Mouse (Mus musculus) thymus, adult 18-20 months (tissue): ENCODE measurements around the gene Pole4.
A peak's percentile ranks its signal among the peaks of the same experiment; 100 is the strongest.

Source experiments
- DNase-seq, 2 experiments: peaks; one replicate each; pipeline ENCODE4 v3.0.0; 2022; ENCODE audit warnings: mixed read lengths in 2 of 2

The Pole4 gene

DNA sequence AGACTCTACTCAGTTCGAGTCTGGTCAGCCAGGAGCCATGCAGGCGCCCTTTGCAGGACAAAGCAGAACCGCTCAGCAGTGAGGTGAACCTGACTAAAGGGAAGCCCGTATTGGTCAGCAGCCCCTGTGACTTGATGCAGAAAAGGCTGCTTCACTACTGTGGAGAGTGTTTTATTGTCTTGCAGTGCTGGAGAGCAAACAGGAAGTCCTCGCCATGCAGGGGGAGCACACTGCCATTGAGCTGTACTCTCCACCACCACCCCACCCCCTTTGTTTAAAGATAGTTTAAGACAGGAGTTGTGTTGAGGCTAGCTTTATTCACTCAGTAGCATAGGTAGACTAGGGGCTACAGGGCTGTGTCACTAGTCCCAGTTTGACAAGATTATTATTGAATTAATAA lies at the start of gene Pole4:
Gene Pole4 (minus strand): TSS at position 145 of the 400 bp plus-strand sequence.
- DNase-seq: no peak

DNA sequence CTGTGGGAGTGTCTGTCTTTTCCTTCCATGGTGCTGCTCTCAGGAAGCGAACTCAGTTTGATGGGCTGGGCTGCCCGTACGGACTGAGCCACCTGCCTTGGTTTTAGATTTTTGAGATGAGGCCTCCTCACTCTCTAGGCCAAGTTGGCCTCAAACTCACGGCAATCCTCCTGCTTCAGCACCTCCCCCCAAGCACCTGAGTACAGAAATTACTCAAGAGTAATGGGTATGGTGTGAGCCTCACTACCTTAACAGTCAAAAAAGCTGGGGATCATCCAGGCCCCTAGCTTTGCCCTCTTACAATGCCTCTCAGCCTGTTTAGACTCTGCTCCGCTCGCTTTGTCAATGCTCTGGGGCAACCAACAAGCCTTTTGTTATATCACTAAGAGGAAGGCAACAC lies 49.6 kb upstream of the Pole4 start:
- DNase-seq: no peak

DNA sequence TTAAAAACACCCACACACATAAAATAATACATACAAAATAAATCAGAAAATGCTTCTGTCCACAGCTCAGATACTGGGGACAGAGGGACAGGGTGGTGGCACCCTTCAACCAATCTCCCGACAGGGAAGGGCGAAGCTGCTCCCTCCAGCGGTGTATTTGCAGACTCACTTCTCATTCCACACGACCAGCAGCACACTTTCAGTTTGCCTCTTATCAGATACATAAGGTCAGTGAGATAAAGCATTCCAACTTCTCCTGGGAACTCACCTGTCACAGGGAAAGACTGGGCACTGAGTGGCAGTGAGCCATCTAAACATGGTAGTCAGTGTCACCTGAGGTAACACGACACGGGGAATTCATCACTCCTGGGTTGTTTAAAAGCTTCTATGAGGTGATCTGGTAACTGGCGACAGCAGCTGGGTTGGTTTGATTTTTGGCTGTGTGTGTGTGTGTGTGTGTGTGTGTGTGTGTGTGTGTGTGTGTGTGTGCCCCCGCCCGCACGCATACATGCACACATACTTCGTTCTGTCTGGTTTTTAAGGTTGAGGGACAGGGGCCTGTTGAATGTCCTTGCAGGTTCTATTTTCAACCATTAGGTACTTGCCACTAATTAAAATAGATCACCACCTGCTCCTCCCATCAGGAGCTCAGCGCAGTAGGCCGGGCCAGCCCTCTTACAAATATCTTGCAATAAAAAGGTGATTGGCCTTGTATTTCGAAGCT lies 48.6 kb upstream of the Pole4 start:
- DNase-seq: no peak

DNA sequence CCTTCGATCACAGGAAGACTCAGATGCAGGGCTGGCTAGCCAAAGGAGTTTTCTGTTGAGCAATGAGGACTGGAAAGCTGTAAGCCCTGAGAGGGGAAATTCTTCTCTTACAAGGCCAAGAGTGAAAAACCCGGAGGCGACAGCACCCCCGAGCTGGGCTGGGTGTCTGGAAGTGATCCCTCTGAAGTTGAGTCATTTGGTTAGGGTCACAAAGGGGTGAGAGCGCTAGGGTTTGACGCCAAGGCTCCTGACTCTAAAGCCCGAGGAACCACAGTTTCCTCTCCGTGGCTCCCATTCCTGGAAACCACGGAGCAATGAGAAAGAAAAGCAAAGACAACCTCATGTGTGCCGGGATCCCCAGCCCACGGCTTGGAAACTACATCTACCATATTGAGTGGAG lies 47.9 kb upstream of the Pole4 start:
- DNase-seq: no peak

DNA sequence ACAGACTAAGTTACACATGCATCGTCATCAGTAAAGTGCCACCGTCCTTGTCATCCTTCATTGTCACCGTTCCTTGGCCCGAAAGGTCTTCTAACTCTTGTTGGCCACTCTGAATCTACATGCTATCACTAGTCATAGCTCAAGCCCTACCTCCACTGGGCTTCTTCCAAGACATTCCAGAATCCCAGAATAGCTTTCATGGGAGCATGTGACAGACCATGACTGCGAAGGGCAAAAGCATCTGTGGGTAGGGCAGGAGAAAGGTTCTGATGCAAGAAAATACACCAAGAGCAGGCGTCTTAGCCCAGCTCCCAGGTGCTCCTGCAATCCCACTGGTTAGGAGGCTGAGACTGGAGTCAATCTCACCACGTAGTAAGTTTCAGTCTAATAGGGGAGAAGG lies 46.6 kb upstream of the Pole4 start:
- no peak for DNase-seq

DNA sequence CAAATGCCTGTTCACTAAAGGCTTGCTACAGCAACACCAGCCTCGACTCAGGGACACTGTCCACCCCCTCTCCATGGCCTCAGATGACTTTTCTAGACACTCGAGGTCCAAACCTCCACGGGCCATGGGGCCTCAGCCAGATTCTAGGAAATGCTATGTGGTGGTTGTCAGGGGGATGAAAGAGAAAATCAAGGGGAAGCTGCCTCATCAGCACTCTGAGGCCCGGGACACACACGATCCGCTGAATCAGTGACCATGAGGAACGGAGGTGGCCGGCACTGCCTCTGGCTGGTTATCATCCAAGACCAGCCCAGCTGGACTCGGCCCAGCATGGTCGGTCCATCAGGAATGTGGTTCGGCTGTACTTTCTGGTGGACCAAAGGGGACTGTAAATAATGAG lies 45.9 kb upstream of the Pole4 start:
- no peak for DNase-seq

DNA sequence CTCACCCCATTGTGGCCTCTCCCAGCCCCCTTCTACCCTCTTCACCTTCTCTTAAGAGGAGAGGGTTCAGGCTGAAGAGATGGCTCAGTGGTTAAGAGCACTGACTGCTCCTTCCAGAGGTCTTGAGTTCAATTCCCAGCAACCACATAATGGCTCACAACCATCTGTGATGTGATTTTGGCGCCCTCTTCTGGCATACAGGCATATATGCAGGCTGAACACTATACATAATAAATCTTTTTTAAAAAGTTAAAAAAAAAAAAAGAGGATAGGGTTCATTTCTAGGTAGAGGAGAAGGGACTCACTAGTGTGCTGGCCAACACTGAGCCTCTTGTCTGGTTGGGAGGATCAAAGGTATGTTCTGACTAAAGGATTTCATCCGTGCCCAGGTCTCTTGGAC lies 44.9 kb upstream of the Pole4 start:
- DNase-seq: no peak

DNA sequence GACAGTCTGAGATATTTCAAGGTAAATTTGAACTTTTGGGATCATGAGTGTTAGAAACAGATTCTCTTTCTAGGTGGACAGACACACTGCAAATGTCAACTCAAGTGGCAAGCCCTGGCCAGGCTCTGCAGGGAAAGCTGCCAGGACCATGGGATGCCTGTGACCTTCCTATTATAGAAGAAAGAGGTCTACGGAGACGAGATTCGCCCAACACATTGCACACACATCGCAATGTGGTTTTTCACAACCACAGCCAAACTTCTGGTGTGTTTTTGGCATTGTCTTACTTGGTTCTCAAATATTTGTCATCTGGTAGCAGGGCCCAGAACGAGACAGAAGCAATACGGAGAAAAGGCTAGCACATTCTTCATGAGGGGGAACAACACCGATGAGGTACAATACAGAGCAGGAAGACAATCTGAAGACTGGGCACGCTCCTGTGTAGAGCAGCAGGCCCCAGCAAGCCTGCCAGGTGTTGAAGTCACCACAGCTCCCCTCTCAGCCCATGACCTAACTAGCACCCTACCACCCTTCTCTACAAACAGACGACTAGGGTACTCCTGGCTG lies 43.0 kb upstream of the Pole4 start:
- DNase-seq: no peak

DNA sequence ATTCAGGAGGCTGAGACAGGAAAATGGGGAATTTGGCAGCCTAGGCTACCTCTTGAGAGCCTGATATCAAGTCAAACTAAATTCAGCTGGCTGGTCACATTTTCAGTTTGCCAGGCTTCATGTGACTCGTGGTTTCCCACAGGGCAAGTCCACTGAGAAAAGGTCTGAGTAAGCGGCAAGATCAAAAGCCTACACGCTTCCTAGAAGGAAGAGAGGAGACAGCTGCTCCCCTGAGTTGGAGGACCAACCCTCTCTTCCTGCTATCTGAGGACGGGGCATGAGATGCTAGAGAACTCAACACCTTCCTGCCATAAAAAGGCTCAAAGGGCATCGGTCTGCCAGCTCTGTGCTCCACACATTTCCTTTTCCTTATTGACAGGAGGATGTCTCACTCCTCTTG lies 41.9 kb upstream of the Pole4 start:
- no peak for DNase-seq

DNA sequence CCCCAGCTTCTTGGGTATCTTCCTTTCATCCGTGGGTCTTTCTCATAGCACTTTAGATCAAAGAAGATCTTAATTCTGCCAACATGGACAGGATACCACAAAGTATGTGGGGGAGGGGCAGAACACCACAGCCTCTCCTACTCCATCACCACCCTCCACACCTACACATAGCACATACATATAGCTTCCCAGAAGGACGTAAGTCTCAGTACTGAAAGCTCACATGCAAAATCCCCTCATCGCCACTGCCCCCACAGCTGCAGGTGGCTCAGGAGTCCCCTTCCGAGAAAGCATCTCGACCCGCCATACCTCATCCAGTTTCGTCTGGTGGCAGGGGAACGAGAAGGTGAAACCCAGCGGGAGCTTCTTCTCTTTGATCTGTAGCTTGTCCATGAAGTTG lies 39.4 kb upstream of the Pole4 start:
- no peak for DNase-seq

DNA sequence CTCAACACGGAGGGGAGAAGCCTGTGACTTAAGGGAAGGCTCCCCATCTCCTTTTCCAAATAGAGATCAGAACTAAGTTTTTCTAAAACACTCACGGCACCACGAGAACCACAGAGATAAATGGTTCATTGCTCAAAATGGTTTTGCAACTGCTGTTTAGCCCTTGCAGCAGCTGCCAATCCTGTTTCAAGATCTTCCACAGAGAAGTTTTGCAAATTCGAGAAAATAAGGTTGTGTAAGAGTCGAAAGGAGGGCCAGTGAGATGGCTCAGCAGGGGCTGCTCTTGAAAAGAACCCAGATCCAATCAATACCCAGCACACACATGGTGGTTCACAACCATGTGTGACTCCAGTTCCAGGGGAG lies 36.3 kb upstream of the Pole4 start:
- DNase-seq: no peak

DNA sequence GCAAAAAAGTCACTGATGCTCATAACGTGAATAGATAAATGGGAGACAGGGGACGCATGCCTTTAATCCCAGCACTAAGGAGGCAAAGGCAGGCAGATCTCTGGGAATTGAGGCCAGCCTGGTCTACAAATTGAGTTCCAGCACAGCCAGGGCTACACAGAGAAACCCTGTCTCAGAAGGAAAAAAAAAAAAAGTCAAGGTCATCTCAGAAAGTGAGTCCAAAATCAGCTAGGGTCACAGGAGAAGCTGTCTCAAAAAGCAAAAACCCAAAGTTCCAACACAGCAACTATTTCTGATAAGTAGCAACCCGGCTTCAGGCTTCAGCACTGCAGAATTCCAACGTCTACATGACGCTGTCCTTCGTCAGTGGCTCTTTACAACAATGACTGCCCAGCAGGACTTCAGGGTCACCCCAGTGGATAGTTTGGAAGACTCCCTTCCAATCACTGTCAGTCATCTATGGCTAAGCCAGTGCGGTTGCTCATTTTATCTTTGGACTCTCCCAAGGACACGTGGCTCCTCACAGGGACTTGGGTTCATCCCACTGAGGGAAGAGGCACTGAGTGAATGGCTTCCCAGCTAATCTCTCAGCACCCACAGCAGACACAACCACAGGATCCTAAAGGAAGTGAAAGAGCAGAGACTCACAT lies 35.8 kb upstream of the Pole4 start:
- DNase-seq: no peak

DNA sequence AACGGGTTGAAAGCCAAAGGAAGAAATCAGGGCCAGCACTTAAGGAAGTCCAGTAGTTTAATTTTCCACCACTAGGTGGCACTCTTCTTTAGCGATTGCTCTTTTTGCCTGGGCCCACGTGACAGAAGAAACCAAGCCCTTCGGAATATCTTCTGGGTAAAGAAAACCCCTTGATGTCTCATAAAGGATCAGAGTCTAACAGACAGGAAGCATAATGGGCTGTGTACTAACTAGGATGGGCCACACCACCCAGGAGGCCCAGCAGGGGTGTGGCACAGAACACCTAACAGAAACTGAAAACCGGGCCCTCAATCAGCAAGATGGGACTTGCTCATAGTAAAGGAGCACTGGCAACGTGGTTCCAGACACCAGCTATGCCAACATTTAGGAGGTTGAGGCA lies 35.1 kb upstream of the Pole4 start:
- DNase-seq: peak in 1 of 2 experiments; percentile 19

DNA sequence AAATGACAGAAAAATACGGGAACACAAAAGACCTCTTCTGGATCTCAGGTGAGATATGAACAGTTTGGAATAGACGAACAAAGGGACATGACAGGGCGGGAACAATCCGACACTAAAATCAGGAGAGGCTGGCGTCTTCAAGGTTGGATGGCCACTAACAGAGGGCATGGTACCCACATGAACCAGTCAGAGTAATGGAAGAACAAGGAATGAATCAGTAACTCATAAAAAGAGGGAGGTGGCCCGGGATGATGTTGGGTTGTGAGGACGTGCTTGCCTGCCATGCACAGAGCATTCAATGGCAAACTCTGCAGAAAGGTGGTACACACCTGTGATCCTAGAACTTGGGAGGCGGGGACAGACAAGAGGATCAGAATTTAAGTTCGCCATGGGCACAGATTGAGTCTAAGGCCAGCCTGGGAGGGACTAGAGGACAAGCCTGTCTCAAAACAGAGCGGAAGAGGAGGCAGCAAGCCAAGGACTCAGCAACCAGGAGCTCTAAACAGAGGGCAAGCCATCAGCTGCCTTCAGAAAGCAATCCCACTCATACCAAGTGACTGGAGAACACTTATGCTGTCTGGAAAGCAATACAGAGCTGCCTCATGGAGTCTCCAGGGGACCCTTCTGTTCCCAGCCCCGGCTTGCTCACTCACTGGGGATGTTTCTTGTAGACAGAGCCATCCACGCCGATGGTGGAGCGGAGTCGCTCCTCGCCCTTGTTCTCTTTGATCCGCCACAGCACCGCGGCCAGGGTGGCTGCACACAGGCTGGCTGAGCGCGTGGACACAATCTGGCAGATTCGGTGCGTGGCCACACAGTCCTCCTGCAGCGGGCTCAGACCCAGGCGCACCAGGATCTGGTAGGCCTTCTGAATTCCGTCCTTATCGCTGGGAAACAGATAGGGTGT lies 32.7 kb upstream of the Pole4 start:
- DNase-seq: no peak

DNA sequence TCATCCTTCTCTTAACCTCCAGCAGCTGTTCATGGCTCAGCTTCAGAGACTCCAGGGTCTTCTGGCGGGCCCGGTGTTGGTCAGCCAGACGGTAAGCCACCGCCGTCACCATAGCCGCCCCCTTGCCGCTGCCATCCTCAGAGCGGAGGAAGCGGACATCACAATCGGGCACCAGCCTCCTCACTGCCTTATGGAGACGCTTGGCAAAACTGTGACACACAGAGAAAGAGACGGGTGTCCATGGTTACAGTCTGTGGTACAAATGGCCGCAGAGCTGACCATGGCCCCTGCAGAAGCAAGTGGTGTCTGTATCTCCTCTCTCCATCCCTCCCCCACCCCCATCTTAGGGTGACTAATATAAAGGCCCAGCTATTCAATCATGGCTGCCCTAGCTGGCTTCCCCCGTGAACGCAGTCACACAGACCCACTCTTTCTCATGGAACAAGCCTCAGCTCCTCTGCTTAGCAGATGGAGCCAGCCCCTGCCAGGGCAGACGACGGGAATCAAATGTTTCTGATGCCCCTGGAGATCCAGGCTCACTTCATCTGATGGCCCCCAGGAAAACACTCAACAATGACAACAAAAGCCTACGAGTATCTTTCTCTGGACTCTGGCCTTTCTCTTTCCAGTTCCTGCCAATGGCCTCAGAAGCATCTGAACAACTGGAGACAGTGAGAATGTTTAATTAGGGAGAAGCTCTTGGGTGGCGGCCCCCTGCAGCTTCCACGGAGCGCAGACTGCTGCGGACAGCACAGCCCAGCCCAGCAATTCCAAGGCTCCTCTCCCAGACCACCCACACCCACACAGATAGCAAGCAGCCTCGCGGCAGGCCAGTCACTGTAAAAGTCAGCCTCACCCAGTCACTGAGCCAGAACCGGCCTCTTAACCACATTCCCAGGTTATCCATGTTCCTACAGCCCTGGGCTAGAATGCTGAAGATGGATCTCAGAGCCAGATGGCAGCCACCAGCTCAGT lies 31.7 kb upstream of the Pole4 start:
- DNase-seq: no peak

DNA sequence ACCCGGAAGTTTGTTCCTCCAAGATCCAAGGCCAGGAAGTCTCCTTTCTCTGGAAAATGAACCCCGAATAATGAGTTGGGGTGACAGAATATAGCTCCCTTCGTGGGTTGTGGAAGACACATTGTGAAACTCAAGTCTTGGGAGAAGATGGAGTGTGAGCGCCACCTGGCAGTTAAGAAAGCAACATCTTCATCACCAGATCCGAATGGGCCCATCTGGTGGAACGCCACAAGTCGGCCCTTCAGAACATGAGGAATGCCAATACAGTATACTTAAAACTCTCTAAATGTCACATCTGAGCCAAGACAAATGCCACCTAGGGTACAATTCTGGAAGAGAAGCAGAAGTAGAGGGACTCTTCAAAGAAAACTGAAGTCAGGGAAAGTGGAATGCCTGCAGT lies 30.2 kb upstream of the Pole4 start:
- no peak for DNase-seq

DNA sequence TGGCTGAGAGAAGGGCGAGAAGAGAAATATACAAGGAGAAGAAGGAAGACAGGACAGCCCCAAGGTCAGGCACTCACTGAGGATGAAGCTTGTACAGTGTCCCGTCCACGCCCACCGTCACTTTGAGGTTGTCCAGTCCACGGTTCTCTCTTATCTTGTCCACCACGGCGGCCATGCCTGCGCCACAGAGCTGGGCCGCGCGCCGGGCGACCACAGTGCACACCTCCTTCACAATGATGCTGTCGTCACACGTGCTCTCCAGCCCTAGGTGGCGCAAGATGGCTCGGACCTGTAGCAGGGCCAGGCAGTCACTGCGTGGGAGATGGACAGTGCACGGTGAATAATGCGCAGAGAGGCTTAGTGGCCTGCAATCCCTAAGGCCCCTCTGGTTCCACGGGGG lies 23.5 kb upstream of the Pole4 start:
- no peak for DNase-seq

DNA sequence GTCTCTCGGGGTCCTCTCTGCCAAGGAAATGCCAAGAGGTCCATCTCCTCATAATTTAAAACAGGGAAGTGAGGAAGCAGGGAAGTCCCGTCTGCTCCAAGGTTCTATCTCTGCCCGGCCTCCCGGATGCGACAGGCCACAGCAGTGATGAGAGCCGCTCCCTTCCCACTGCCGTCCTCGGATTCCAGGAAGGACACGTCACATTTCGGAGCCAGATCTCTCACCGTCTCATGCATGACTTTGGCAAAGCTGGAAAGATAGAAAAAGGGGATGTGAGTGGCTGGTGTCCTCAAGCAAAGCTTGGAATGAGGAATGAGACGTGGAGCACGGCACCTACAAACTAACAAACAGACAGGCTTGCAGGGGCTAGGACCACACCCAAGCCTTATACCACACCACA lies 22.0 kb upstream of the Pole4 start:
- no peak for DNase-seq

DNA sequence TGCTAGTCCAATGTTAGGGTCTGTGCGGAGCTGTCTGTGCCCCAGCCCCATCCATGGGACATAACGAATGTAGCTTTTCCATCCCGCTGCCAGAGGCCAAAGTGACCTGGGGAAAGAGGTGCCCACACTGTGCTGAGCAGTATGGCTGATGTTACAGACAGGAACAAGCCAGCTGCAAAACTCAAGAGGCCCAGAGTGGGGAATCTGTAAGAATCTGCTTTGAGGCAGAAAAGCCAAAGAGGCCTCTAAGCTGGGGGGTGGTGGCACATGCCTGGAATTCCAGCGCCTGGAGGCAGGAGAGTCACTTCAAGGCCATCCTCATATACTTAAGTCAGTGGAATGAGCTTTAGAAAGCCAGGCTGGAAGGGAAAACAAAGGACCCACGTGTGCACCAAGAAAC lies 18.2 kb upstream of the Pole4 start:
- DNase-seq: no peak

DNA sequence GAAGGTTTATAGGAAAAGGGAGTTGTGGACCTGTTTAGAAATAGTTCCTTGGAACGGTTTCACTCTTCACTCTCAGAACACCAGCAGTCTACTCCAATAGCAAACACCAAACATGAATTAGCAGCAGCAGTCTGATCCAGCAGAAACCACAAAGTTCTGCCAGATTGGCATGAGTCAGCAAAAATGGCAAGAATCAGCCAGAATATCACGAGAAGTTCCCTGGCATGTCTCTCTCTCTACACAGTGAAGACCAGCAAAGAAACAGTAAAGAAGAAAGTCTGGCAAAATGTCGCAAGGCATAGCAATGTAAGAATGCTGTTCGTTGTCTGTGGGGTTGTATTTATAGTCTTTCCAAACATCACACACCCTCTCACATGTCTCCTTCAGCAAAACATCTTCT lies 11.0 kb upstream of the Pole4 start:
- DNase-seq: no peak

DNA sequence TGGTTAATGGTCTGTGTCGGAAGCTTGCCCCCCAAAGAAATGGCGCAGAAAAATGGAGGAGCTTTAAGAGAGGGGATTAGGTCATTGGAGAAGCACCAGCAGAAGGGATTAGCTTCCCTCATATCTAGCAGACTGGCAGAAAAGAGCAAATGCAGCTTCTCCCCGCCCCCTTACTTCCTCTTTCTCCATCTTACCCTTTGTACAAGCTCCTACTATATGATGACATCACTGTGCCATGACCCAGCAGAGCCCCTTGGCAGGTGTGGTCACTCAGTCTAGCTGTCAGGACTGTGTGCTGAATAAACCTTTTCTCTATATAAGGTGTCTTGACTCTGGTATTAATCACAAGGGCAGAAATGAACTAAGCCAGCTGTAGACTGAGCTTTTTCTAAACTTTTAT lies 10.5 kb upstream of the Pole4 start:
- no peak for DNase-seq

DNA sequence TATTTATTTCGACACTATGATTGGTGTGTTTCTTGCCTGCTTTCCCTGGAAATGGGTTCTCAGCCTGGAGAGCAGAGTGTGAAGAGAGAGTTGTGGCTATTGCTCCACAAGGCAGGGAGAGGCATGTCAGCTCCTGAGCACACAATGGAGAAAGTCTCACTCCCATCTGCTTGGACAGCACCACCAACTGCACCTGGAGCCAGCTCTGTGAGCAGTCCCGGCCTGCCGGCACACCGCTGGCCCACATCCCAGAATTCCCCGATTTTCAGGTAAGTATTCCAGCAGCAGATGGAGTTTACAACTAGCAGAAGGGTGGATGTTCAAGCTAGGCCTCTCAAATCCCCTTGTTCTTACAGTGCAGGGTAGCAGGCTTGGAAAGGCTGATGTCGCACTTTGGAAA lies 10.1 kb upstream of the Pole4 start:
- no peak for DNase-seq
